Mouse (Mus musculus) CD4-positive helper T cell, adult 2 months (primary cell): ENCODE results near the gene Zbtb7b.

Experiments used
- DNase-seq: peaks from one replicate; pipeline ENCODE4 v3.0.0-alpha.2; 2012; ENCODE audit warnings: low read depth, missing footprints, low spot score

Gene Zbtb7b

GRCm38 (mm10) chr3:89337062-89337720 is 57.4 kb downstream of the Zbtb7b start:
- DNase-seq, result no peak

DNA sequence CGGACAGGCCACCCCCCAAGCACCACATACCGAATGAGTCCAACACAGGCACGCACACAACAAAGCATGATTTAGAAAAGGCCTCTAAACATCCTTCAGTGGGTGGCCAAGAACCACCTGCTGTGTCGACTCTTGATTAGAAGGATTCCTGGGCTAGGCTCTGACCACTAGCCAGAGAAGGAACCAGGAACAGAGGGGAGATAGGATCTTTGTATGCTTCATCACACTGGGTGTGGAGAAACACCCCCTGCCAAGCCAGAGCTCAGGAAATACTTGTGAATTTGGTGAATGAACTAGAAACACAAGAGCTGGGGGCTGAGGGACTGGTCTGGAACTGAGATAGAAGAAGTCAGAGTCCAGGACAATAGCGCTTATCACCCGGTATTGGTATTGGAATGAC is 58.0 kb downstream of the Zbtb7b start:
- no peak for DNase-seq

GRCm38 (mm10) chr3:89333053-89333452 is 61.5 kb downstream of the Zbtb7b start:
- no peak for DNase-seq

GRCm38 (mm10) chr3:89332476-89332875 is 62.1 kb downstream of the Zbtb7b start:
- DNase-seq, result no peak

- DNase-seq, result no peak
Measured at GRCm38 (mm10) chr3:89332013-89332412, 62.6 kb downstream of the Zbtb7b start.

DNA sequence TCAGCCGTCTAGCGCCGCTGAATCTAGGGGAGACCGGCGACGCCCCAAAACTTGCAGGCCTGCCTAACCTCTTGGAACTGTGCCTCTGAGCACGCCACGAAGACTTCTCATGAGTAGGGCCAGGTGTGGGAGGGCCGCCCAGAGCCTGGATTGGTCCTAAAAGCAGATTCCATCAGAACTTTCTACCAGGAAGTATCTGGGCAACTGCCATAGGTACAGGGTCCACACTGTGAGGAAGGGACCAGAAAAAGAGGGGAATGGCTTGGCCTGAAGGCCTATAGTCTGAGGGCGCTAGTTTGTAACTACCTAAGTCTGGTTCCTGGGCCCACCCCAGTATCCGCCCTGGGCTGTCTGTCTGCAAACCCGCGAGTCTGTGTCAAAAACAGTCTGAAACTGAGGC is 63.0 kb downstream of the Zbtb7b start:
- no peak for DNase-seq

DNA sequence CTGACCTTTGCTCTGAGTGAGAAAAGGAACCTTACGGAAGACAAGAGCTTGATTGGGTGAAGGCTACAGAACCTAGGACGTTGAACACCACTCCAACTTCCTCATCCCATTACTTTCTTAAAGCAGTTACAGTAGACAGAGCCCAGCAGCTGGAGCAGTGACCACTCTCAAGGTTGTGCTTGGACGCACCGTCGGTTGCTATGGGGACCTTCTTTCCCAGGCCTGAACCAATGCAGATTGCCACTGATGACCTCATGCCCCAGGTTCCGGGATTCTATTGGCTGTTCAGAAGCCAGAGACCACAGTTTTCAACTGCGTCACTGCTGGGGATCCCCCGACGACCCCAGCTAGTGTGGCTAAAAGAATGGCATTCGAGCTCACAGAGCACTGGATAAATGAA is 63.6 kb downstream of the Zbtb7b start:
- no peak for DNase-seq

GRCm38 (mm10) chr3:89330346-89330745 is 64.2 kb downstream of the Zbtb7b start:
- DNase-seq, result no peak

- no peak for DNase-seq
Measured at GRCm38 (mm10) chr3:89328623-89329022, 66.0 kb downstream of the Zbtb7b start.
